Mouse (Mus musculus): ENCODE measurements at regions not wholly inside any gene's neighbourhood (a gene's known extent, or its start where the extent isn't known, plus 50 kb on each side); places are given as distances from the start of the nearest gene placed in this dataset.

DNA sequence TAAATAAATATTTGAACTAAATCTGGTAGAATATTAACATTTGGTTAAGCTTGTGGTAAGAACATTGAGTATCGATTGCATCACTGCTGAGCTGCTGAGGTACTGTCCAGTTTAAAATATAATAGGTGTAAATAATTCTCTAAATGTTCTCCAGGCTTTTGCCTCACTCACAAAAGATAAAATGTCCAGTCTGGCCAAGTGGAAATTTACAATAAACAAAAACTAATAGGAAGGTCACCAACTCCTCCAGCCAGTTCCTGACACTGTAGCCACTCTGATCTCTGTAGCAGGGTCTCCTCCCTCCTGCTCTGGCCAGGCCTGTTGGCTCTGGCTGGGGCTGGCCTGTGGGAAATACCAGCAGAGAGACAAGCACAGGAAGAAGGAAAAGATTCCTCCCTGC is 55.8 kb upstream of the Tspan2 start:
- TF ChIP-seq CTCF (IDR thresholded peaks at IDR 0.05; ENCODE audit: insufficient read depth, low read length) (no peak), POLR2A (IDR thresholded peaks at IDR 0.05; ENCODE audit: borderline replicate concordance, extremely low read depth, low read depth, low read length) (no peak)
